Mouse (Mus musculus): ENCODE results near the gene 0610012G03Rik. TPM values are rescaled to one million over a fixed set of nuclear protein-coding genes. Genes with fewer than 3 reads are reported as not detected.
"Not testable (repeated sequence)": the region's sequence is repeated elsewhere in the genome, so short reads cannot be mapped to it uniquely, and the experiment has no call there.

Gene 0610012G03Rik
- 10 to 100 TPM; 74.5 to 75.6 TPM for total RNA-seq (2021)

- peak; percentile 97 to 98 for DNase-seq
- intact Hi-C loops (cut with DNase I) = loop anchor here (5.0 to 10.0 kb wide), 2 partner anchors 129 to 296 kb away; partner anchors contain the start of genes Fbxo45, Pak2 and Wdr53
Measured at GRCm38 (mm10) chr16:31948345-31948774, at the start of gene 0610012G03Rik, which contains the start of gene Ncbp2. TSS of gene 0610012G03Rik (minus strand) at chr16:31948494. TSS of gene Ncbp2 (plus strand) at chr16:31948513.

GRCm38 (mm10) chr16:31996371-31996770, 48.1 kb upstream of the 0610012G03Rik start:
- no peak for DNase-seq
- intact Hi-C loops (cut with DNase I) = no loop called here

- DNase-seq = no peak
- intact Hi-C loops (cut with DNase I) = no loop called here
Measured at GRCm38 (mm10) chr16:31993946-31994345, 45.7 kb upstream of the 0610012G03Rik start.

- DNase-seq = no peak
- intact Hi-C loops (cut with DNase I) = no loop called here
Measured at GRCm38 (mm10) chr16:31993195-31993594, 44.9 kb upstream of the 0610012G03Rik start.

- intact Hi-C loops (cut with DNase I) = no loop called here
- DNase-seq = no peak
Measured at GRCm38 (mm10) chr16:31992039-31992438, 43.7 kb upstream of the 0610012G03Rik start.

GRCm38 (mm10) chr16:31980946-31981345, 32.7 kb upstream of the 0610012G03Rik start:
- no peak for DNase-seq
- intact Hi-C loops (cut with DNase I) = no loop called here

GRCm38 (mm10) chr16:31979501-31979900, 31.2 kb upstream of the 0610012G03Rik start:
- no peak for DNase-seq
- intact Hi-C loops (cut with DNase I) = no loop called here

- DNase-seq = no peak
- intact Hi-C loops (cut with DNase I) = no loop called here
Measured at GRCm38 (mm10) chr16:31975258-31975657, 27.0 kb upstream of the 0610012G03Rik start.

GRCm38 (mm10) chr16:31963224-31963623, 14.9 kb upstream of the 0610012G03Rik start:
- intact Hi-C loops (cut with DNase I) = no loop called here
- DNase-seq = no peak

GRCm38 (mm10) chr16:31947901-31948316, 385 bp downstream of the 0610012G03Rik start:
- DNase-seq = no peak
- intact Hi-C loops (cut with DNase I) = loop anchor here (5.0 to 10.0 kb wide), 2 partner anchors 129 to 297 kb away; partner anchors contain the start of genes Fbxo45, Pak2 and Wdr53

- intact Hi-C loops (cut with DNase I) = loop anchor here (5.0 to 10.0 kb wide), 2 partner anchors 130 to 297 kb away; partner anchors contain the start of genes Fbxo45, Pak2 and Wdr53
- DNase-seq = no peak
Measured at GRCm38 (mm10) chr16:31947333-31947732, 961 bp downstream of the 0610012G03Rik start.

GRCm38 (mm10) chr16:31945986-31946385, 2.3 kb downstream of the 0610012G03Rik start:
- DNase-seq = not testable (repeated sequence)
- intact Hi-C loops (cut with DNase I) = loop anchor here (5.0 to 10.0 kb wide), 2 partner anchors 131 to 299 kb away; partner anchors contain the start of genes Fbxo45, Pak2 and Wdr53

GRCm38 (mm10) chr16:31945372-31945771, 2.9 kb downstream of the 0610012G03Rik start:
- no peak for DNase-seq
- intact Hi-C loops (cut with DNase I) = loop anchor here (5.0 to 10.0 kb wide), 2 partner anchors 132 to 299 kb away; partner anchors contain the start of genes Fbxo45, Pak2 and Wdr53

GRCm38 (mm10) chr16:31944698-31945255, 3.5 kb downstream of the 0610012G03Rik start:
- intact Hi-C loops (cut with DNase I) = loop anchor here (5.0 to 10.0 kb wide), 2 partner anchors 133 to 300 kb away; partner anchors contain the start of genes Fbxo45, Pak2 and Wdr53
- no peak for DNase-seq

- peak; percentile 72 to 79 for DNase-seq
- intact Hi-C loops (cut with DNase I) = loop anchor here (10.0 kb wide), 1 partner anchor 301 kb away; the partner anchor contains the start of genes Fbxo45 and Wdr53
Measured at GRCm38 (mm10) chr16:31943980-31944379, 4.3 kb downstream of the 0610012G03Rik start.

GRCm38 (mm10) chr16:31940586-31940985, 7.7 kb downstream of the 0610012G03Rik start:
- no peak for DNase-seq
- intact Hi-C loops (cut with DNase I) = loop anchor here (10.0 kb wide), 1 partner anchor 304 kb away; the partner anchor contains the start of genes Fbxo45 and Wdr53

- intact Hi-C loops (cut with DNase I) = no loop called here
- DNase-seq = no peak
Measured at GRCm38 (mm10) chr16:31938856-31939255, 9.4 kb downstream of the 0610012G03Rik start.

GRCm38 (mm10) chr16:31936568-31936967, 11.7 kb downstream of the 0610012G03Rik start:
- DNase-seq = no peak
- intact Hi-C loops (cut with DNase I) = no loop called here

- DNase-seq = no peak
- intact Hi-C loops (cut with DNase I) = no loop called here
Measured at GRCm38 (mm10) chr16:31935091-31935979, 13.0 kb downstream of the 0610012G03Rik start.

GRCm38 (mm10) chr16:31934550-31935010, 13.7 kb downstream of the 0610012G03Rik start:
- DNase-seq = no peak
- intact Hi-C loops (cut with DNase I) = no loop called here

Measured in heart, postnatal 36 days (tissue).